Mouse (Mus musculus): ENCODE results near the gene Specc1.
"Not testable (repeated sequence)": the region's sequence is repeated elsewhere in the genome, so short reads cannot be mapped to it uniquely, and the experiment has no call there.

Gene Specc1

DNA sequence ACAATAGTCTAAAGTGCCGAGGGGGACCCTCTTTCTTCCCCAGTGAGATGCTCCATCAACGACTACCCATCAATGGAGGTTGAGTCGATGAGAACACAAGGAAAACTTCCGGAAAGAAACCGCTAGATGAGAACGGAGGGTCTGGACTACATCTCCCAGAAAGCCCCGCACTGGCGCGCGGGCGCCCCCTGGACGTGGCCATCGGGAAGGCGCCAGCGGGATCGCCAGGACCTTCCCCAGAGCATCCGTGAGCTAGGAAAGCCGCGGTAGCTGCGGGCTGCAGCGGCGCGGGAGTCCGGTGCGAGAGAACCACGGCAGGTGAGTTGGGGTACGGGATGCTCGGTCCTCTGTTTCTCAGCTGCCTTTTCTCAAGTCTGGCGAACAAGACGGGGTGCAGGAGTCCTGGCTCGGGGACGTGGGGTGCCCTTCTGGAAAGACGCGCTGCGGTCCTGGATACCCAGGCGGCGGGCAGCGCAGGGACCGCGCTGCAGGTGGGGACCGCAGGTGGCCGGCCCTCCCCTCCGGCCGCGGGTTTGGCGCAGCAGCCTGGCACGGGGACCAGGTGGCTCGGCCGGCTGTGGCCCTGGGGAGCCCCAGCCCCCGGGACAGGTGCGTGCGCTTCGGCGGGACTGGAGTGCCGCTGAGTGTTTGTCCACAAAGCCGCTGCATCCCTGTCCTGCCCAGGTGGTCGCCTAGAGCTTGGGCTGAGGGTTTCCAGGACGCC lies at the start of gene Specc1:
Specc1 (plus strand) TSS at position 192 of the 724 bp plus-strand sequence.
- peak; percentile 98 for DNase-seq

DNA sequence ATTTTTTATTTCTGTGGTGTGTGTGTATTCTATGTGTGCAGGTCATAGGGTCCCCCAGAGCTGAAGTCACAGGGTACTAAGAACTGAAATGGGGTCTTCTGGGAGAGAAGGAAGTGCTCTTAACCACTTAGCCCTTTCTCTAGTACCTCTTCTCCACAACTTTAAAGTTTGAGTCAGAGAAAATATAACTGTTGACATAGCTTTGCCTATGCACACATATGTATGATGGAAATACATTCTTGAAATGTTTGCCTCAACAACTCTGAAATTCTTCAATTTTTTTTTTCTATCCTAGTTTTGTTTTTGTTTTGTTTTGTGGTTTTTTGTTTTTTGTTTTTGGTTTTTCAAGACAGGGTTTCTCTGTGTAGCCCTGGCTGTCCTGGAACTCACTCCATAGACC lies 48.2 kb upstream of the Specc1 start:
- DNase-seq = no peak

DNA sequence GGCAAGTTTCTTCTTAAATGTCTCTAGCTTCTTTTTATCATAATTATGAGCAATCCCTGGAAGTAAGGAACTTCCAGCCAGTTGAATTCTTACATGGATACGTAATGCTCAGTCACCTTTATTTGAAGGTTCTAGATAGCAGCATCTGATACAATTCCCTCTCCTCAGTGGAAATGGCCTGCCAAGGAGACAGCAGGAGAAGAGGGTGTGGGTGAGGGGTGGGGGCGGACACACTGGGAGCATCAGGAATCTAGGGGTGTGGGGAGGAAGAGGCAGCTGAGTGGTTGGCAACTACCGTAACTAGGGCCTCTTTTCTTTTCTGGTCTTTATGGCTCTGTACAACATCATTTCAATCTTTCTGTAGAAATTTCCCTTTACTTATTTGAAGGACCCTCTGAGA lies 36.9 kb upstream of the Specc1 start:
- DNase-seq = no peak

DNA sequence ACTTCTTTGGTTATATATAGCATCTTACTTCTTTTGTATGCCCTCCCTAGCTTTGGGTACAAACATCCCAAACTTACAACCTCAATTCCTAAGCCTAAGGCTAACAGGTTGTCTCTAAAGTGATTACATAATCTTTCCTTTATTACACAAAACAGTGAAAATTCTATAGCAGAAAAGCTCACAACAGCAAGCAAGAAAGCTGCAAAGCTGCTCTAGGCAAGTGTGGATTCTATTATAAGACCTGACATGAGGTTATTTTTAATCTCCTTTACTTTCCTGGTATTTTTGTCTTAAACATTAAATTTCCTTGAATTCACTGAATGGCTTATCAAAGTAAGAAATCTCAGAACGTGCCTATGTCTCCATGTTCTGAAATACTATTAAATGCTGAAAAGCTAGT lies 33.3 kb upstream of the Specc1 start:
- DNase-seq = no peak

DNA sequence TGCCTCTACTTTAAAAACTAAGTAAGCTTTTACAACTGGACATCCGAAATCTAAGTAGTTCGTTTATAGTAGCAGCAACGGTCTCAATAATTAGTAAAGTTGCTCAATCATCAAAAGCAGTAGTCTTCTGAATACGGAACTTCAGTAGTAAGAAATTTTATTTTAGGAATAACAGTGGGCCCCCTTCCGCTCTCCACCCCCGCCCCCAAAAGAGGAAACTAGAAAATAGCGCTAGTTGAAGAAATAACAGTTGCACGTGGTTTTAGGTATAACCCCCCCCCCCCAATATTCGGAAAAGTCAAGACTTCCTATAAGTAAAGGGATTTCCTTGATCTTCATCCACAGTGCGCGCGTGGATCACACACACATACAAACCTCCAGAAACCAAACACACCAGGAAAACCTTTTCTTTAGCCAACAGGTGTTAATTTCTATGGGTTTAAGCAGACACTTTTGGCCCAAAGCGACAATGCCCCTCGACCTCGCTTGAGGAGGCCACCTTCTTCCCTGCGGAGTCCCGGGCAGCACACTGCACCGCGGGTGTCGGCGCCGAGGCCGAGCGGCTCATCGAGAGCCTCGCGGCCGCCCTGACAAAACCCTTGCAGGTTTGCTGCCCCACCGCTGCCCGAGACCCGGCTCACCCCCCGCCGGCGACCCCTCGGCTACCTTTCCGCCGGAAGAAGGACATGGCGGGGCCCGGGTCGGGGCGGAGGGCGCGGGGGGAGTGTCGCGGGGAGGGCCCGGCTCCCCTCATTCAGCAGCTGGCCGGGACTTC lies 27.1 kb upstream of the Specc1 start:
- no peak for DNase-seq

DNA sequence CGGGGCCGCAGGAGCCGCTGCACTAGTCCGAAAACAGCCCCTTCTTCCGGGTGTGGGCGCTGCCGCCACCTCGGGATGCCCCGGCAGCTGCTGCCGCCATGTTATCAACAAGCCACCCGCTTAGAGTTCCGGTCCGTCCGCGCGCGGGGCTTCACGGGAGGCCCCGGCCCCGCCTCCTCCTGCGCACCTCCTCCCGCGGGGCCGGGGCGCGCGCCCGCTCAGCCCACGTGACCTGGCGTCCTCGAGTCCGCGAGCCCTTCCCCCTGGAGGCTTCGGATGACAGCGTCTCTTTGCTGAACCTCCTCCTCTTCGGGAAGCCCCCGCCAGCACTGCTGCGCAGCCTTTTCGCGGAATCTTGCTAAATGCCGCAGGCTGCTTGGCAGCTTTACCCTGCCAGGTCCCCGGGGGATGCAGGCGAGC lies 26.5 kb upstream of the Specc1 start, which contains the start of gene Akap10:
Akap10 (minus strand) TSS at position 155 of the 420 bp plus-strand sequence.
- peak; percentile 100 for DNase-seq

DNA sequence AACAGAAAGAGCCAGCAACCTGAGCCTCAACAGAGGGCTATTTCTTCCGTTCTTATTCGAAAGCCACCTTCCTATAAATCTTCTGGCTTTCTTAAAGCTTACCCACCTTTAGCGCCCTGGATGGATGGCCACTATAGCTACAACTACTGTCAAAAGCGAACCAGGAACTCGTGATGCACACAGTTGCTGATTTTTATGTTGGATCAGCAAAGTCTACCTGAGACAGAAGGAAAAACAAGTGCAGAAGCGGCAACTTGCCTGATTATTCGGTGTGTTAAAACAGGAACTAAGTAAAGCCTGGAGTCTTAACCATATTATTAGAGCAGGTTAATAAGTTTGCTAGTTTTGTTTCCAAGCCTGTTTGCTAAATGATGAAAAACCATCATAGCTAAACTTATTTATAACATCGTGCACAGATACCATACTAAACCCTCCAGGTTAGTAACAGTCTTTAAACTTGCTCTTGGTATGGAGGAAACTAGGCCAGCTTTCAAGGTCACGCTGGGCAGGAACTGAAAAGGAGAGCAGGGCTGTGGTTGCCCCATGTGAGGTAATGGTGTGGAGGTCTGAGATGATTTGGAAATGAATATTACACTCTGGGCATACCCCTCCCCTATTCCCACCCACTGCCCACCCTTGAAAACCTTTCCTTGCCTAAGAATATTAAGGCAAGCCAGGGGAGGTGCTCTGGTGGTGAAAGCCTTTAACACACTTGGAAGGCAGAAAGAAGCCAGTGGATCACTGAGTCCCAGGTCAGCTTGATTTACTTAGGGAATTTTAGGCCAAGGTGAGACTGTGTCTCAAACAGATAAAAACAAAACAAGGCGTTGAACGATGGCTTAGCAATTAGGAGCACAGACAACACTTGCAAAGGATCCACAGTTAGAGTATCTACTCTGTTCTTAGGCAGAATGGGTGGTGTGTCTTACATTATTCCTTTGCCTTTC lies 25.6 kb upstream of the Specc1 start:
- DNase-seq = peak; percentile 88

DNA sequence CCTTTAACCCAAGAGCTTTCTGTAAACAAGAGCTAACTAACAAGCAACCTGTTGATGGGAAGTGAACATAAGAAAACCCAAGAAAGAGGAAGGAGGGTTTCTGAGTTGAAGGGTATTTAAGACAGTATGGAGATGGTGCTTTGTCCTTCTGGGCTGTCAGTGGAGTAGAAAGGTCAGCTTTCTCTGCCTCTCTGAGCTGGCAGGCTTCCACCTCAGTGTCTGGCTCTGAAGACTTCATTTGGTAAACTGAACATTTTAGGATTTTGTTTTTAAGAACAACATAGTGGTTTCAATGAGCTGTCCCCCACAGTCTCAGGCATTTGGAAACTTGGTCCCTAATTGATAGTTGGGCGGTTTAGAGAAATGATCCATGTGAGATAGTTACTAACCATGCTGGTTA lies 18.8 kb upstream of the Specc1 start:
- no peak for DNase-seq

DNA sequence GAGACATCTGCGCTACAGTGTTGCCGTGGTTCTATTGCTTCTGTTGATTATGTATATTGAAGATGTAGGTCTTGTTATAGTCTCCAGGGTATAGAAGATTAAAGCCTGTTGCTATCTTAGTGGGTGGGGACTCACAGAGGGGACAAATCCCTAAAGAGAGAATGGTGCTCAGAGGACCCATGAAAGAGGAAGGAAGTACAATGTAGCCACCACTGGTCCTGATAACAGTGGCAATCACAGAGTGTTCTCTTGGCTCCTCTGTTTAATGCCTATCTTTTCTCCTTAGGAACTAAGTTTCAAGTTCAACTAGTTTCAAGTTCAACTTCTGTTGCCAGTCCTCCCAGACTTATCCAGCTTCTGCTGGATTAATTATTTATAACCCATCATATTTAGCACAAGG lies 13.7 kb upstream of the Specc1 start:
- no peak for DNase-seq

DNA sequence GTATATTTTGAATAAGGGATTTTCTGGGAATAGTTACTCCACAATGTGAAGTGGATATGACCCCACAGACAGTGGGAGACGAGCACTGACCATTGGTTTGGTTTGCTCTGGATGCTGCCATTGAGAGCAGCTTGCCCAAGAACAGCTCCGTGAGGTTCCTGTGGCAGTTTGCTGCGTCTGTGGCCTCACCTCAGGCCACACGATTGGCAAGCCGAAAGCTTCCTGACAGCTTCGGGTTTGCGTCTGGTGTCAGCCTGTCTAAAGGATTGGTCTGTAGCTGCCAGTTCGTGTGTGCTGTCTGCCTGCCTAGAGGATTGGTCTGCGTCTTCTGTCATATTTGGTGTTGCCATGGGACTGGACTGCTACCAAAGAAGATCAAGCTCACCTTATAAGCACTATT lies 12.1 kb upstream of the Specc1 start:
- no peak for DNase-seq

DNA sequence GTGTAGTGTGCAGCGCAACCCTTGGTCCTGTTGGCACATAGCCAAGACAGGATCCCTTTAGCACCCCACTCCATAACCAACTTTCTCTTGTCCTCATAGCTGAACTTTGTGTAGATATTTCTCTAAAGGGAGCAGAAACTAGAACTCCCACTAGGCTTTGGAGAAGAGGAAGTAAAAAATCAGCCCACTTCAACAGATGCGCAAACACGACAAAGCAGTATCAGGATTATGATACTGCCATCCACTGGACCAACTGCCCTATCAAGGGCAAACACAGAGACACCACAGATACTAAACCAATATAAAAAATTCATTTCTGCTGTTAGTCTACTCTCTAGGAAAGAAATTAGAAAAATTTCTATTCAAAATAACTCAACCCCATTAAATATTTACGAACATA lies 10.0 kb upstream of the Specc1 start:
- peak; percentile 72 for DNase-seq

DNA sequence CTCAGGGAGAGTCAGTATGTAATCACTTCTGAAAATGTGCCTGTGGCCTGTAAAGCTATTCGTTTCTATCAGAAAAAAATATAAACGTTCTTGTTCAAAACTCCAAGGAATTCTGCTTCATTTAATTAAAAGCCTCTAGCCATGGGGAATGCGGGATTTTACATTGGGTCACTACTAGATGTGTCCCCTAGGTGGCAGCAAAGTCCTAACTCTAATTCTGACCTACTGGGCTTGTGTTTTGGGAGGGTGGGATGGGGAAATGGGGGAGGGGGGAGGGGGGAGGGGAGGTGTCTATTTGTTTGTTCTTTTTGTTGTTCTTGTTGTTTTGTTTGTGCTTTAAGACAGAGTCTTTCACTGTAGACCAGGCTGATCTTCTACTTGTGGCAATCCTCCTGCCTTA lies 7.2 kb upstream of the Specc1 start:
- no peak for DNase-seq

DNA sequence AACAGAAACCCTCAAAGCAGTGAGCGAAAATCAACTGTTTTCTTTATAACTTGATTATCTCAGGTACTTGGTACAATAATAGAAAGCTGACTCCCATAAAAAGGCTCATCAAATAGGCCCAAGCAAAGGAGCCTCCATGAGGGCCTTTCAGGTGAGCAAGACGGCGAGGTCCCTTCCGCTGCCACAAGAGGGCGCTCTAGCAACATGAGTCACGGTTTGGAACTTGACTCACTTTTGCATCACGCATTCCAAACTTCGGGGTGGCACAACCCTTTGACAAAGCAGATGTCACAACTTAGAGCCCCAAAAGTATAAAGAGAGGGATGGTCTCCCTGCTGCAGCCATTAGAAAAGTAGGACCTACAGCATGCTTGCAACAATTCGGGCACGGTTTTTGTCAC lies 5.9 kb upstream of the Specc1 start:
- DNase-seq = peak; percentile 93

DNA sequence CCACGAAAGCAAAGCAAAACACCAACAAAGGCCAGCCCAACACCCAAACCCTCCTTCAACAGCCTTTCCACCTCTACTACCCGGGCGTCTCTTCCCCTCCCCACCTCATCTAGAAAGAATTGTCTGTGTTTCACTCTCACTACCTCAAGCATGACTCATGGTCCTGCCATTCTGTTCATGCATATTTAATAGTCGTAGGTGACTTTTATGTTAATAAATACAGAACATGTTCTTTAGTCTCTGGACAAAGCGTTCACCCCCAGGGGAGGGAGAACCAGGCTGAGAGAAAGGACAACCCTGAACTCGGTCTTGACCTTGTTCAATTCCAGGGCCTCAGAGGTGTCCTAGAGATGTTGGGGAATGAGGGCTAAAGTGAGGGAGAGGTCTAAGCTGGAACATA lies 1.4 kb upstream of the Specc1 start:
- DNase-seq = no peak

DNA sequence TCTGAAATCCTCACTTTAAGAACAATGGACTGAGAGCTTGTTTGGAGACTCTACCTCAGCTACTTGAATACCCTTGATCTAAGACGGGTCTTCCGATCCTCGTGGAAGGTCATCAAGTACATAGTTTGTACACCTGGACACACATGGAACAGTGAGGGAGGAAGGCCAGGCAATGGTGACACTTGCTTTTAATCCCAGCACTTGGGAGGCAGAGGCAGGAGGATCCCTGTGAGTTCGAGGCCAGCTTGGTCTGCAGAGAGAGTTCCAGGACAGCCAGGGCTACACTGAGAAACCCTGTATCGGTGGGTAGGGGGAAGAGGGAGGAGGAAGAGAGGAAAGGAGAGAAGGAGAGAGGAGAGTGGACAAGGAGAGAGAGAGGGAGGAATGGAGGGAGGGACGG lies 612 bp upstream of the Specc1 start:
- DNase-seq = no peak

DNA sequence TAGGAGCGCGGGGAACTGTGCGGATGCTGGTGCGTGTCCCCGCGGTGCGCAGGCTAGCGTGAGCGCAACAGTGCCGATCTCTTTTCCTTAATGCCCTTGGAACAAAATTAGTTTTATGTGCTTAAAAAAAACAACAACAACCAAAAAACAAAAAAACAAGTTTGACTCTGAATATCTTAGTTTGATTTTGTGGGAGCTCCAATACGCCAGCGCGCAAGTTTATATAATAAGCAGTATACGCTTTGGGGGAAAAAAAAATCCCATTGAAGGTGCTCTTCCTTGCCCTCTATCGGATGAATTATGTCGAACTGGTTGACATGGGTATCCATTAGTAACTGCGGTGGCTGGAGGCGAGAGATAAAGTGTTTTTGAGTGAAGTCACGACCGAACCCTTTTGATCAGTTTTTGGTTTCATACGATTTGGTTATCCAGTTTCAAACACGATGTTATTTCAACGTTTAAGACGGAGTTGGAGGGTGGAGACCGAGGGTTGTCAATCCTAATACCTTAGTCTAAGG lies 792 bp downstream of the Specc1 start:
- no peak for DNase-seq

DNA sequence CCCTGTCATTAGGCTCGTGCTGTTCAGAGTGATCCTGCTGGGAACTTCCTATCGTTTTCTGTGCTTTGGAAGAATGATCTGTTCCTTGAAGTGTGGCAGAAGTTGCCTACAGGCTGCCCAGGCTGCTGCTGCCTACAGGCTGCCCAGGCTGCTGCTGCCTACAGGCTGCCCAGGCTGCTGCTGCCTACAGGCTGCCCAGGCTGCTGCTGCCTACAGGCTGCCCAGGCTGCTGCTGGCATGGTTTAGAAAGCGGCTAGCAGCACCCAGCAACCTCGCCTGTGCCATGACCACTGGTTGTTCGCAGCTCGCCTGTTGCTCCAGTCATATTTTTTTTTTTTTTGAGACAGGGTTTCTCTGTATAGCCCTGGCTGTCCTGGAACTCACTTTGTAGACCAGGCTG lies 2.1 kb downstream of the Specc1 start:
- DNase-seq = not testable (repeated sequence)

DNA sequence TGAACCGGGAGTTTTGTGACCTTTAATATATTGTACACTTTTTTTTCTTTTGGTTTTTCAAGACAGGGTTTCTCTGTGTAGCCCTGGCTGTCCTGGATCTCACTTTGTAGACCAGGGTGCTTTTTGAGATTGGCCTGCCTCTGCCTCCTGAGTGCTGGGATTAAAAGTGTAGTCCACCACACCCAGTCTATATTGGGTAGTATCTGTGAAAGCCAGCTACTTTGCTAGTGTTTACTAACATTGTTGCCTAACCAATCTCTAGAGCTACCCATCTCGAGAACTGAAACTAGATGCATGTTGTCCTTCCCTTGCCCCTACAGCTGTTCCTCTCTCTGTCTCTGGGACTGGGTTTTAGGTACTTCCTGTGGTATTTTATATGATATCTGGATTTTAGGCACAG lies 3.5 kb downstream of the Specc1 start:
- DNase-seq = no peak

DNA sequence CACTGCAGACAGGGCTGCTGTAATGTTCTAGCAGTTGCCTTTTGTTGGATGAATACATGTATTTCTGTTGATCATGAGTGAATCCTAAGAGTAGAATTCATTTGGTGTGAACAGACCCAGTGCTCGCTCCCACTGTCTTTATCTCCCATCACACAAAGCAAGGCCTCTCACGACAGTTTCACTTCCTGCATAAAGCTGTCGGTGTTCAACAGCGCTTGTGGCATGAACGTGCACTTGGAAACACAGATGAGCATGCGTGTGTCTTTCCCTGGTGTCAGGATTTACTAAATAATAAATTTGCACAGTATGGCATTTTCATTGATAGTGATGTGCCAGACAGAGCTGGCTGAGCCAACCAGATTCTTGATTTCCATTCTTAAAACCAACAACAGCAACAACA lies 6.1 kb downstream of the Specc1 start:
- peak; percentile 76 for DNase-seq

DNA sequence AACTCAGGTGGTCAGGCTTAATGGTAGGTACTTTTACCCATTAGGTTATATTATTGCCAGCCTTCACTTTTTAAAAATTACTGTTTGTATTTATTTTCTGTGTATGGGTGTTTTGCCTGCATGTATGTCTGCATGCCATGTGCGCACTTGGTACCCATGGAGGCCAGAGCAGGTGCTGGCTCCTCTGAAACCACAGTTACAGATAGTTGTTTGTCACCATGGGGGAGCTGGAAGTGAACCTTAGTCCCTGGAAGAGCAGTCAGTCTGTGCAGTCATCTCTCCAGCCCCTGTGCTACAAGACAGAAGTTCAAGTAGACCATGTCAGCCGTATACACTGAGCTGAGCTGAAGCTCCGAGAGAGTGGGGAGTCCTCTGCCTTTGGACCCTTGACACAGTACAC lies 6.6 kb downstream of the Specc1 start:
- peak; percentile 25 for DNase-seq

DNA sequence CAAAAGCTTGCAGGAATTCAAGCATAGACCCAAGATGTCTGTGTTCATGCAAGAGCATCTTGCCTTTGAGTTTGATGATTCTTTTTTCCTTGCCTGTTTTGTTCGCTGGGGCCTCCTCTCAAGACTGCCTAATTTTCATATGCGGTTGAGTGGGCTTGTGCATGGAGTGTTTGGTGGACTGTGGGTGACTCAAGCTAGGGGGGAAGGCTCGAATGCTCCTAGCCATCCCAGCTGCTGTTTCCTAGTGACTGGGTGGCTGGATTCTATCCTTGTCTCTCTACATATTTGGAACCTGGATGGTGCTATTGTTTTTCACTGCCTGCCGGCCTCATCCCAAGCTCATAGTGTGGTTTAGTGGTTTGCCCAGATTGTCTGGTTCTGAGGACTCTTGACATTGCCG lies 8.0 kb downstream of the Specc1 start:
- DNase-seq = no peak

DNA sequence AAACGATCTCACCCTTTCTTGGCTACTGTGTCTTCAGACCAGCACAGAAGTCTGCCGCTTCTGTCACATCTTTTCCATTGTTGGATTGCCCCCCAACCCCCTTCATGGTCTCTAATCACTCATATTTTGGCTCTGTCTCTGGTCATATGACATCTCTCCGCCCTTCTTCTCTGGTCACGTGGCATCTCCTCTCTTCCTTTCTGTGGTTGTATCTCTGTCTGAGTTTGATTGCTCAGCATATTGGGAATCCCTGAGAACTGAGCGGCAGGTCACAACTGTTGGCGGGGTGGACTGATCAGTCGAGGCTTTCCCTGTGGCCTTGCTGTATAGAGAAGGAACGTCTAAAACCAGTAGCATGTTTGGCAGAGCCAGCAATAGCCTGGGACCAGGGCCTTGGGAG lies 10.5 kb downstream of the Specc1 start:
- peak; percentile 88 for DNase-seq

DNA sequence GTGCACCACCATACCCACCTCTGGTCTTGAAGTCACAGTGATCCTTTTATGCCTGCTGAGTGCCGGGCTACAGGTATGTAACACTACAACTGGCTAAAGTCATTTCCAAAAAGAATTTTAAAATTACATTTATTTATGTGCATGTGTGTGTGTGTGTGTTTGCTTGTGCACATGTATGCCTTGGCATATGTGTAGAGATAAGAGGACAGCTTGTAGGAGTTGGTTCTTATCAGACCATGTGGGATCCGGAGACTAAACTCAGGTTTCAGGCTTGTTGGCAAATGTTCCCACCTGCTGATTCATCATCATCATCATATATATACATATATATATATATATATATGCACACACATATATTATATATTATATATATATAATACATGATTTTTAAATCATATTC lies 12.3 kb downstream of the Specc1 start:
- peak; percentile 50 for DNase-seq
